Comparison of ENCODE assay signal across 18 mouse cellular contexts in the genomic region with DNA sequence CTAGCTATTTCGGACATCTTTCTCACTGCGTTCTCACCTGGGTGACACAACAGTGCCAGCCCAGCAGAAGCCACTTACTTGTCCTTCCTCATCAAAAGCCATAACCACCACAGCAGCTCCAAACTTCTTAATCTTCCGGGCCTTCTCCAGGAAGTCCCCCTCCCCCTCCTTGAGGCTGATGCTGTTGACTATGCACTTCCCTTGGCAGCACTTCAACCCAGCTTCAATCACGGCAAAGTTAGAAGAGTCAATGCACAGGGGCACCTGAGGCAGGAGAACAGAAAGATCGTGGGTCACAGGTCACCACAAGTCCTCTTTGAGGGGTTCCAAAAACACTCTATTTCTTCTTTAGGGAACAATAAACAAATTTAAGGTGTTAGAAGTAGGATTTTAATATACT. TPM values are rescaled to one million over a fixed set of nuclear protein-coding genes. Genes with fewer than 3 reads are reported as not detected.
DNase-seq lines count a peak whose midpoint lies in the region; ATAC-seq and TF ChIP-seq lines count a peak whose summit lies in the region.
"Had no signal": no experiment of that assay in that cellular context is flagged by ENCODE, and none has a peak within 500 bp of the region (broad histone marks: within the 10 kb centered on the region; RNA-seq: fewer than 3 reads in every experiment).

No protein-coding gene starts in this region.

- no peak overlapping the region for H3K4me3 ChIP-seq in lung, embryonic 14.5 days (ENCODE audit: low read depth, low read length)
- H3K4me3 ChIP-seq: forebrain, embryonic 15.5 days; heart, embryonic 15.5 days; hindbrain, embryonic 13.5 days had no signal

- H3K27ac ChIP-seq in lung, embryonic 14.5 days (ENCODE audit: low read depth): 0 out of 2 replicates have a peak overlapping the region, but pooled peaks have one; percentile 36
- H3K27ac ChIP-seq: forebrain, embryonic 15.5 days; heart, embryonic 15.5 days; hindbrain, embryonic 13.5 days had no signal

- H3K9me3 ChIP-seq in lung, embryonic 14.5 days (ENCODE audit: low read depth, low read length): no peaks in the 10 kb centered on the region
- H3K9me3 ChIP-seq: forebrain, embryonic 15.5 days; heart, embryonic 15.5 days; hindbrain, embryonic 13.5 days had no signal

- no peak overlapping the region for H3K9ac ChIP-seq in lung, embryonic 14.5 days
- H3K9ac ChIP-seq: forebrain, embryonic 15.5 days; heart, embryonic 15.5 days; hindbrain, embryonic 13.5 days had no signal

- H3K36me3 ChIP-seq in lung, embryonic 14.5 days (ENCODE audit: insufficient read depth): peaks cover 64% of the 10 kb centered on the region

- 63% methylated on average over 5 of the region's 5 CpGs for WGBS in lung, embryonic 14.5 days

- no peak overlapping the region for H3K4me2 ChIP-seq in lung, embryonic 14.5 days
- H3K4me2 ChIP-seq: forebrain, embryonic 15.5 days; heart, embryonic 11.5 days; heart, embryonic 15.5 days; hindbrain, embryonic 13.5 days had no signal

- H3K4me1 ChIP-seq in lung, embryonic 14.5 days (ENCODE audit: insufficient read depth): no peaks in the 10 kb centered on the region
- H3K4me1 ChIP-seq: forebrain, embryonic 15.5 days; heart, embryonic 15.5 days; hindbrain, embryonic 13.5 days had no signal

- peak; percentile 24; the same call in 1 of the 2 replicates for ATAC-seq in lung, embryonic 14.5 days (ENCODE audit: insufficient read depth)
- ATAC-seq: forebrain, embryonic 15.5 days had no signal

- TF ChIP-seq CTCF in lung, embryonic 14.5 days (IDR thresholded peaks at IDR 0.05; ENCODE audit: low read depth): no peak

- H3K27me3 ChIP-seq in lung, embryonic 14.5 days (ENCODE audit: insufficient read depth, low read length): no peaks in the 10 kb centered on the region
- H3K27me3 ChIP-seq: forebrain, embryonic 15.5 days; heart, embryonic 15.5 days; hindbrain, embryonic 13.5 days had no signal

- peak; percentile 15 for DNase-seq in kidney, adult 18-20 months
- no peak for DNase-seq in kidney, adult 11 months
- DNase-seq in lung, embryonic 14.5 days: peak; percentile 31
- DNase-seq in lung, postnatal 4 days: no peak
- peak; percentile 10 for DNase-seq in kidney, postnatal 14 days
- peak; percentile 40 to 48 for DNase-seq in kidney, postnatal 36 days
- no peak for DNase-seq in heart, adult 8-10 months (ENCODE audit: low spot score)
- DNase-seq in MN1 (ENCODE audit: low spot score): no peak
- DNase-seq: adrenal gland, adult 8-10 months; adrenal gland, postnatal 36 days; cerebellum, adult 2 months; cerebellum, postnatal 10 days; heart, adult 18-20 months; heart, postnatal 14 days had no signal

RNA-seq across cellular contexts. Expression of a gene that starts 30.3 kb away (rescaled TPM):
- polyA plus RNA-seq in lung, embryonic 14.5 days (2014; fragmentation: Nextera tagmentation; extraction: Ambion mirVana): 21.3 and 21.9 TPM in 2 replicates
- 100 to 1,000 TPM in 2 of 4 experiments, 10 to 100 TPM in 2; 78.6 to 124 (median 104) TPM for total RNA-seq in heart, adult 8-10 months (2022)

Comparison
In these comparisons a context has a peak if more than half of its experiments do, and no peak if none do; other contexts are left out.
1. DNase-seq: peak in kidney, adult 18-20 months (single experiment), lung, embryonic 14.5 days (single experiment), kidney, postnatal 14 days (single experiment) and kidney, postnatal 36 days (2 of 2); none in kidney, adult 11 months (single experiment), lung, postnatal 4 days (0 of 2), heart, adult 8-10 months (single experiment) and MN1 (single experiment).